In genomic region chr3:89347916-89348315, GRCm38 (mm10) we compare ENCODE assay signal across 10 mouse cellular contexts. TPM values are rescaled to one million over a fixed set of nuclear protein-coding genes. Genes with fewer than 3 reads are reported as not detected.
DNase-seq lines count a peak whose midpoint lies in the region; ATAC-seq and TF ChIP-seq lines count a peak whose summit lies in the region.
"Had no signal": no experiment of that assay in that cellular context is flagged by ENCODE, and none has a peak within 500 bp of the region (broad histone marks: within the 10 kb centered on the region; RNA-seq: fewer than 3 reads in every experiment).

No protein-coding gene starts in this region.

- H3K36me3 ChIP-seq in forebrain, embryonic 10.5 days (replicated peaks) = peaks cover 43% of the 10 kb centered on the region
- H3K36me3 ChIP-seq in forebrain, postnatal 0 days (ENCODE audit: insufficient read depth) = peaks cover 11% of the 10 kb centered on the region; the same call in 1 of the 2 replicates
- peaks cover 22% of the 10 kb centered on the region for H3K36me3 ChIP-seq in midbrain, embryonic 13.5 days
- no peaks in the 10 kb centered on the region for H3K36me3 ChIP-seq in midbrain, embryonic 11.5 days (ENCODE audit: control insufficient read depth, insufficient read depth, low read length)
- H3K36me3 ChIP-seq in intestine, embryonic 16.5 days (ENCODE audit: control insufficient read depth, insufficient read depth, low read length) = peaks cover 5% of the 10 kb centered on the region; the same call in 1 of the 2 replicates
- peaks cover 5% of the 10 kb centered on the region; the same call in 1 of the 2 replicates for H3K36me3 ChIP-seq in stomach, embryonic 16.5 days (ENCODE audit: control insufficient read depth, insufficient read depth, low read length)

- no peak overlapping the region for H3K9ac ChIP-seq in forebrain, postnatal 0 days
- 0 out of 2 replicates have a peak overlapping the region, but pooled peaks have one; percentile 19 for H3K9ac ChIP-seq in midbrain, embryonic 13.5 days (replicated peaks)
- no peak overlapping the region for H3K9ac ChIP-seq in midbrain, embryonic 11.5 days (ENCODE audit: low read length)
- 0 out of 2 replicates have a peak overlapping the region, but pooled peaks have one; percentile 24 for H3K9ac ChIP-seq in intestine, embryonic 16.5 days (ENCODE audit: low read depth, low read length)
- no peak overlapping the region for H3K9ac ChIP-seq in stomach, embryonic 16.5 days (ENCODE audit: low read length)

- no peak overlapping the region for H3K4me3 ChIP-seq in forebrain, embryonic 10.5 days
- no peak overlapping the region for H3K4me3 ChIP-seq in forebrain, postnatal 0 days (ENCODE audit: low read depth, low read length)
- H3K4me3 ChIP-seq in midbrain, embryonic 13.5 days (replicated peaks) = no peak overlapping the region
- no peak overlapping the region for H3K4me3 ChIP-seq in midbrain, embryonic 11.5 days (ENCODE audit: low read depth, low read length)
- no peak overlapping the region for H3K4me3 ChIP-seq in intestine, embryonic 16.5 days (ENCODE audit: low read length)
- H3K4me3 ChIP-seq in stomach, embryonic 16.5 days (replicated peaks; ENCODE audit: low read length) = no peak overlapping the region

- no peak for ATAC-seq in forebrain, postnatal 0 days
- no peak for ATAC-seq in midbrain, embryonic 13.5 days
- ATAC-seq in midbrain, embryonic 11.5 days (ENCODE audit: low FRiP score) = no peak
- no peak for ATAC-seq in intestine, embryonic 16.5 days
- ATAC-seq in stomach, embryonic 16.5 days (ENCODE audit: insufficient read depth, low FRiP score) = no peak
- ATAC-seq in activated CD4-positive, CD25-positive, alpha-beta regulatory T cell, adult 4 months = no peak

- WGBS in forebrain, embryonic 10.5 days = 58% methylated on average over 1 of the region's 1 CpGs
- 68% methylated on average over 1 of the region's 1 CpGs for WGBS in forebrain, postnatal 0 days
- 53% methylated on average over 1 of the region's 1 CpGs for WGBS in midbrain, embryonic 13.5 days
- WGBS in midbrain, embryonic 11.5 days = 55% methylated on average over 1 of the region's 1 CpGs
- 67% methylated on average over 1 of the region's 1 CpGs for WGBS in intestine, embryonic 16.5 days
- WGBS in stomach, embryonic 16.5 days = 95% methylated on average over 1 of the region's 1 CpGs

- no peak for TF ChIP-seq CTCF in forebrain, postnatal 0 days (IDR thresholded peaks at IDR 0.05; ENCODE audit: low read depth)

- DNase-seq in forebrain, embryonic 10.5 days (ENCODE audit: extremely low spot score, low spot score) = no peak
- no peak for DNase-seq in forebrain, postnatal 0 days
- DNase-seq in midbrain, embryonic 11.5 days (ENCODE audit: low spot score, missing footprints) = no peak
- no peak for DNase-seq in ovary, postnatal 10 days (ENCODE audit: low spot score)
- DNase-seq: cerebellum, adult 9-10 months; layer of hippocampus, adult 9-11 months had no signal

- peaks cover 47% of the 10 kb centered on the region for H3K4me1 ChIP-seq in forebrain, embryonic 10.5 days
- H3K4me1 ChIP-seq in forebrain, postnatal 0 days (ENCODE audit: insufficient read depth) = 0 out of 2 replicates have a peak, but pooled peaks cover 6% of the 10 kb centered on the region
- H3K4me1 ChIP-seq in midbrain, embryonic 13.5 days (replicated peaks) = peaks cover 20% of the 10 kb centered on the region
- peaks cover 13% of the 10 kb centered on the region for H3K4me1 ChIP-seq in midbrain, embryonic 11.5 days (ENCODE audit: control insufficient read depth, insufficient read depth, low read length)
- H3K4me1 ChIP-seq in intestine, embryonic 16.5 days (ENCODE audit: control insufficient read depth, insufficient read depth, low read length) = peaks cover 20% of the 10 kb centered on the region
- H3K4me1 ChIP-seq in stomach, embryonic 16.5 days (ENCODE audit: control insufficient read depth, insufficient read depth, low read length) = 0 out of 2 replicates have a peak, but pooled peaks cover 6% of the 10 kb centered on the region

- peaks cover 63% of the 10 kb centered on the region for H3K27me3 ChIP-seq in forebrain, embryonic 10.5 days (ENCODE audit: poor library complexity, severe bottlenecking)
- H3K27me3 ChIP-seq in forebrain, postnatal 0 days (ENCODE audit: insufficient read depth, low read length) = no peaks in the 10 kb centered on the region
- peaks cover 40% of the 10 kb centered on the region for H3K27me3 ChIP-seq in midbrain, embryonic 13.5 days
- peaks cover 10% of the 10 kb centered on the region for H3K27me3 ChIP-seq in midbrain, embryonic 11.5 days (ENCODE audit: control insufficient read depth, insufficient read depth, low read length)
- H3K27me3 ChIP-seq in intestine, embryonic 16.5 days (replicated peaks; ENCODE audit: control insufficient read depth, insufficient read depth, low read length) = no peaks in the 10 kb centered on the region
- H3K27me3 ChIP-seq in stomach, embryonic 16.5 days (ENCODE audit: control insufficient read depth, insufficient read depth, low read length) = no peaks in the 10 kb centered on the region

- H3K27ac ChIP-seq in forebrain, embryonic 10.5 days = peak overlapping the region; percentile 27; the same call in 1 of the 2 replicates
- H3K27ac ChIP-seq in forebrain, postnatal 0 days (ENCODE audit: low read depth, low read length) = no peak overlapping the region
- H3K27ac ChIP-seq in midbrain, embryonic 13.5 days = no peak overlapping the region
- no peak overlapping the region for H3K27ac ChIP-seq in midbrain, embryonic 11.5 days (ENCODE audit: low read depth, low read length)
- peak overlapping the region; percentile 36; the same call in 1 of the 2 replicates for H3K27ac ChIP-seq in intestine, embryonic 16.5 days (ENCODE audit: low read length)
- peak overlapping the region; percentile 60; the same call in 1 of the 2 replicates for H3K27ac ChIP-seq in stomach, embryonic 16.5 days (ENCODE audit: low read length)

- no peak overlapping the region for H3K4me2 ChIP-seq in forebrain, postnatal 0 days (ENCODE audit: low read depth)
- H3K4me2 ChIP-seq in midbrain, embryonic 13.5 days (replicated peaks) = no peak overlapping the region
- H3K4me2 ChIP-seq in midbrain, embryonic 11.5 days = no peak overlapping the region
- H3K4me2 ChIP-seq in intestine, embryonic 16.5 days (ENCODE audit: low read depth, low read length) = 0 out of 2 replicates have a peak overlapping the region, but pooled peaks have one; percentile 16
- H3K4me2 ChIP-seq in stomach, embryonic 16.5 days (ENCODE audit: low read depth, low read length) = peak overlapping the region; percentile 96; the same call in 1 of the 2 replicates

- no peaks in the 10 kb centered on the region for H3K9me3 ChIP-seq in forebrain, embryonic 10.5 days
- H3K9me3 ChIP-seq in forebrain, postnatal 0 days (ENCODE audit: low read length) = no peaks in the 10 kb centered on the region
- H3K9me3 ChIP-seq in midbrain, embryonic 13.5 days = no peaks in the 10 kb centered on the region
- H3K9me3 ChIP-seq in midbrain, embryonic 11.5 days (ENCODE audit: control insufficient read depth, low read length) = no peaks in the 10 kb centered on the region
- no peaks in the 10 kb centered on the region for H3K9me3 ChIP-seq in intestine, embryonic 16.5 days (ENCODE audit: control insufficient read depth, low read length)
- H3K9me3 ChIP-seq in stomach, embryonic 16.5 days (replicated peaks; ENCODE audit: control insufficient read depth, low read length) = no peaks in the 10 kb centered on the region

RNA-seq across cellular contexts. Expression of gene Adam15, which starts 1.9 kb away (rescaled TPM):
- 32.1 and 39.5 TPM in 2 replicates for polyA plus RNA-seq in forebrain, embryonic 10.5 days (2016; fragmentation: Nextera tagmentation; extraction: Ambion mirVana)
- total RNA-seq in forebrain, postnatal 0 days (2014; rRNA removed) = 47.9 and 53.3 TPM in 2 replicates
- polyA plus RNA-seq in forebrain, postnatal 0 days (2015; fragmentation: Nextera tagmentation; extraction: Ambion mirVana) = 50.1 and 56.4 TPM in 2 replicates
- 28.2 and 34.2 TPM in 2 replicates for polyA plus RNA-seq in midbrain, embryonic 13.5 days (2015; fragmentation: Nextera tagmentation; extraction: Ambion mirVana)
- 17.0 and 18.7 TPM in 2 replicates for polyA plus RNA-seq in midbrain, embryonic 11.5 days (2014; fragmentation: Nextera tagmentation; extraction: Ambion mirVana)
- polyA plus RNA-seq in intestine, embryonic 16.5 days (2015; fragmentation: Nextera tagmentation; extraction: Ambion mirVana) = 49.3 and 51.6 TPM in 2 replicates
- polyA plus RNA-seq in stomach, embryonic 16.5 days (2015; fragmentation: Nextera tagmentation; extraction: Ambion mirVana) = 61.1 and 69.5 TPM in 2 replicates
- 10 to 100 TPM in 1 of 2 experiments, 1 to 10 TPM in 1; 7.7 to 12.7 TPM for polyA plus RNA-seq in activated CD4-positive, CD25-positive, alpha-beta regulatory T cell, adult 4 months (2017; shearing (Covaris generic))

RNA-seq across cellular contexts. Expression of gene Efna4, which starts 10.1 kb away (rescaled TPM):
- polyA plus RNA-seq in forebrain, embryonic 10.5 days (2016; fragmentation: Nextera tagmentation; extraction: Ambion mirVana) = 27.6 and 28.7 TPM in 2 replicates
- 8.4 and 11.1 TPM in 2 replicates for total RNA-seq in forebrain, postnatal 0 days (2014; rRNA removed)
- 7.8 and 8.1 TPM in 2 replicates for polyA plus RNA-seq in forebrain, postnatal 0 days (2015; fragmentation: Nextera tagmentation; extraction: Ambion mirVana)
- 8.8 and 11.4 TPM in 2 replicates for polyA plus RNA-seq in midbrain, embryonic 13.5 days (2015; fragmentation: Nextera tagmentation; extraction: Ambion mirVana)
- 15.3 and 17.5 TPM in 2 replicates for polyA plus RNA-seq in midbrain, embryonic 11.5 days (2014; fragmentation: Nextera tagmentation; extraction: Ambion mirVana)
- polyA plus RNA-seq in intestine, embryonic 16.5 days (2015; fragmentation: Nextera tagmentation; extraction: Ambion mirVana) = 12.1 and 14.1 TPM in 2 replicates
- polyA plus RNA-seq in stomach, embryonic 16.5 days (2015; fragmentation: Nextera tagmentation; extraction: Ambion mirVana) = 15.0 and 15.5 TPM in 2 replicates
- under 1 TPM; 0.28 to 0.50 TPM for polyA plus RNA-seq in activated CD4-positive, CD25-positive, alpha-beta regulatory T cell, adult 4 months (2017; shearing (Covaris generic))

RNA-seq across cellular contexts. Expression of gene Dcst2, which starts 13.9 kb away (rescaled TPM):
- polyA plus RNA-seq in forebrain, embryonic 10.5 days (2016; fragmentation: Nextera tagmentation; extraction: Ambion mirVana) = 0.06 and 0.16 TPM in 2 replicates
- 0.19 and 0.46 TPM in 2 replicates for total RNA-seq in forebrain, postnatal 0 days (2014; rRNA removed)
- 0.43 and 0.56 TPM in 2 replicates for polyA plus RNA-seq in forebrain, postnatal 0 days (2015; fragmentation: Nextera tagmentation; extraction: Ambion mirVana)
- 0.19 and 0.24 TPM in 2 replicates for polyA plus RNA-seq in midbrain, embryonic 13.5 days (2015; fragmentation: Nextera tagmentation; extraction: Ambion mirVana)
- 0.33 TPM in 1 of 2 replicates, not detected in the other for polyA plus RNA-seq in midbrain, embryonic 11.5 days (2014; fragmentation: Nextera tagmentation; extraction: Ambion mirVana)
- polyA plus RNA-seq in intestine, embryonic 16.5 days (2015; fragmentation: Nextera tagmentation; extraction: Ambion mirVana) = 2.8 and 5.0 TPM in 2 replicates
- 0.45 and 0.49 TPM in 2 replicates for polyA plus RNA-seq in stomach, embryonic 16.5 days (2015; fragmentation: Nextera tagmentation; extraction: Ambion mirVana)
- under 1 TPM in 1 of 2 experiments, not detected in 1; 0.15 TPM for polyA plus RNA-seq in activated CD4-positive, CD25-positive, alpha-beta regulatory T cell, adult 4 months (2017; shearing (Covaris generic))

RNA-seq across cellular contexts. Expression of gene Dcst1, which starts 17.1 kb away (rescaled TPM):
- polyA plus RNA-seq in forebrain, embryonic 10.5 days (2016; fragmentation: Nextera tagmentation; extraction: Ambion mirVana) = 0.23 TPM in 1 of 2 replicates, not detected in the other
- total RNA-seq in forebrain, postnatal 0 days (2014; rRNA removed) = 0.15 TPM in 1 of 2 replicates, not detected in the other
- 0.89 and 1.3 TPM in 2 replicates for polyA plus RNA-seq in forebrain, postnatal 0 days (2015; fragmentation: Nextera tagmentation; extraction: Ambion mirVana)
- 0.88 and 0.93 TPM in 2 replicates for polyA plus RNA-seq in midbrain, embryonic 13.5 days (2015; fragmentation: Nextera tagmentation; extraction: Ambion mirVana)
- 0.23 and 0.40 TPM in 2 replicates for polyA plus RNA-seq in midbrain, embryonic 11.5 days (2014; fragmentation: Nextera tagmentation; extraction: Ambion mirVana)
- polyA plus RNA-seq in intestine, embryonic 16.5 days (2015; fragmentation: Nextera tagmentation; extraction: Ambion mirVana) = 3.5 and 5.0 TPM in 2 replicates
- polyA plus RNA-seq in stomach, embryonic 16.5 days (2015; fragmentation: Nextera tagmentation; extraction: Ambion mirVana) = 0.70 and 0.89 TPM in 2 replicates
- under 1 TPM; 0.54 to 0.79 TPM for polyA plus RNA-seq in activated CD4-positive, CD25-positive, alpha-beta regulatory T cell, adult 4 months (2017; shearing (Covaris generic))

RNA-seq across cellular contexts. Expression of gene Efna3, which starts 25.2 kb away (rescaled TPM):
- 3.0 and 4.0 TPM in 2 replicates for polyA plus RNA-seq in forebrain, embryonic 10.5 days (2016; fragmentation: Nextera tagmentation; extraction: Ambion mirVana)
- total RNA-seq in forebrain, postnatal 0 days (2014; rRNA removed) = 76.7 and 80.7 TPM in 2 replicates
- 68.9 and 73.8 TPM in 2 replicates for polyA plus RNA-seq in forebrain, postnatal 0 days (2015; fragmentation: Nextera tagmentation; extraction: Ambion mirVana)
- polyA plus RNA-seq in midbrain, embryonic 13.5 days (2015; fragmentation: Nextera tagmentation; extraction: Ambion mirVana) = 21.8 and 22.5 TPM in 2 replicates
- 4.6 and 6.4 TPM in 2 replicates for polyA plus RNA-seq in midbrain, embryonic 11.5 days (2014; fragmentation: Nextera tagmentation; extraction: Ambion mirVana)
- 5.9 and 7.5 TPM in 2 replicates for polyA plus RNA-seq in intestine, embryonic 16.5 days (2015; fragmentation: Nextera tagmentation; extraction: Ambion mirVana)
- 13.0 and 16.0 TPM in 2 replicates for polyA plus RNA-seq in stomach, embryonic 16.5 days (2015; fragmentation: Nextera tagmentation; extraction: Ambion mirVana)
- not detected for polyA plus RNA-seq in activated CD4-positive, CD25-positive, alpha-beta regulatory T cell, adult 4 months (2017; shearing (Covaris generic))

Comparison
In these comparisons a context has a peak if more than half of its experiments do, and no peak if none do; other contexts are left out.
1. H3K27ac ChIP-seq: peak in forebrain, embryonic 10.5 days (single experiment), intestine, embryonic 16.5 days (single experiment) and stomach, embryonic 16.5 days (single experiment); none in forebrain, postnatal 0 days (single experiment), midbrain, embryonic 13.5 days (single experiment) and midbrain, embryonic 11.5 days (single experiment).
2. H3K9ac ChIP-seq: peak in midbrain, embryonic 13.5 days (single experiment) and intestine, embryonic 16.5 days (single experiment); none in forebrain, postnatal 0 days (single experiment), midbrain, embryonic 11.5 days (single experiment) and stomach, embryonic 16.5 days (single experiment).
3. H3K4me2 ChIP-seq: peak in intestine, embryonic 16.5 days (single experiment) and stomach, embryonic 16.5 days (single experiment); none in forebrain, postnatal 0 days (single experiment), midbrain, embryonic 13.5 days (single experiment) and midbrain, embryonic 11.5 days (single experiment).